Mouse (Mus musculus): ENCODE results near the gene Zic1. TPM values are rescaled to one million over a fixed set of nuclear protein-coding genes. Genes with fewer than 3 reads are reported as not detected.
A peak's percentile ranks its signal among the peaks of the same experiment; 100 is the strongest.

The Zic1 gene
- polyA plus RNA-seq, 1 experiment, result 0.13 TPM

DNA sequence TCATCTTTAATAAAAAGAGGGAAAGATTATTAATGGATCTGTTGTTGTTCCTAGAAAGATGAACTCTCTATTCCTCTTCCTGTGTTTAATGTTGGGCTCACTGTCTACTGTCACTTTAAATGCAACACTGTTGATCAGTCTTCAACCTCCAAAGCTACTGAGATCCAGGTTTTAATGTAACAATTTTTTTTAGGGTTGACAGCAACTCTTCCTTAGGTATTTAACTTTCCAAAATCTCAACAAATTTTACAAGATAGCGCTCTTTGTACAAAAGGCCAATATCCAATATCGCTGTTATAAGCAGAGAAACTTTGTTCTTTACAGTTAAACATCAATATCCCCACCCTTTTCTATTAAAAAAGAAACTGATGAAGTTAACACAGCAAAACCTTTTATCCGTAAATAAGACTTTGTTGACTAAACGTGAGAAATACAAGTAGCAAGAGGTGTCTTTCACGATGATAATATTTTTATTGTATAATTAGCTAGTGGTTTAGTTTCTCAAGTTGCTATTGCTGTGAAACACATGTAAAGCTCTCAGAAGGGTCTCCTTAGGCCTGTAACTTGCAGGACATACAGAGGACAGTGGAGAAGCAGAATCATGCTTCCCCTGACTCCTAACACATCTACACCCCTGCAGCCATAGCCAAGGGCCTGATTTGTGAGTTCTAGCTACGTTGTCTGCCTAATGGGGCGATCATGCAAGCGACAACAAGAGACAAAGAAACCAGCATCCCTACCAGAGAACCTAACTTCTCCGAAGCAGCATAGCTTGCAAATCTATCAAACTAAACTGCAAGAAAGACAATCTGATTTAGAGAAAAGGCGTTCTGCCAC, 6.5 kb downstream of the Zic1 start:
- Histone ChIP-seq H3K27ac (ENCODE audit: insufficient read depth, low read length) (no peak overlapping the region), H3K36me3 (ENCODE audit: control insufficient read depth, insufficient read depth, low read length, poor library complexity, severe bottlenecking) (no peaks in the 10 kb centered on the region), H3K27me3 (ENCODE audit: control insufficient read depth, insufficient read depth, low read length, poor library complexity, severe bottlenecking) (peaks cover 29% of the 10 kb centered on the region), H3K9ac (ENCODE audit: low read depth, poor library complexity, severe bottlenecking) (no peak overlapping the region), H3K4me1 (ENCODE audit: control insufficient read depth, insufficient read depth, low read length) (no peaks in the 10 kb centered on the region), H3K4me3 (ENCODE audit: low read depth, low read length) (no peak overlapping the region), H3K9me3 (replicated peaks; ENCODE audit: control insufficient read depth, insufficient read depth, low read length, poor library complexity, severe bottlenecking) (no peaks in the 10 kb centered on the region)
- TF ChIP-seq POLR2A (IDR thresholded peaks at IDR 0.05; ENCODE audit: insufficient read depth, low read length), result no peak
- TF ChIP-seq CTCF (IDR thresholded peaks at IDR 0.05; ENCODE audit: low read depth, low read length), result no peak
- TF ChIP-seq EP300 (IDR thresholded peaks at IDR 0.05; ENCODE audit: insufficient read depth, low read depth, low read length), result no peak

DNA sequence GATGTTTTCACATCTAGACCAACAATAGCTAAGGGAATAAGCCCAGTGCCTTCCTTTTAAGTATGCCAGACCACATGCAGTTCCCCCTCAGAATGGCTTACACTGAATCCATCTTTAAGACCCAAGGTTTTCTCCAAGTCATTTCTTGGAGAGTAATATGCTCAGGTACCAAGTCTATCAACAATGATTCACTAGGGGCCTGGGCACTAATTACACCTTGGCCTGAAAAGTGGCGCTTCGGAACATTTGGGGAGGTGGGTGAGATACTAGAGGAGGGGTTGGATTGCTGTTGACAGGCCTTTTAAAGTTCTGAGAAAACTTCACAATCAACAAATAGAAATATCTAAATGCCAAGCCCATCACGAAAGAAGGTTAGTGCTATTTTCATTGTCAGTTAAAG, 8.3 kb downstream of the Zic1 start:
- TF ChIP-seq EP300 (IDR thresholded peaks at IDR 0.05; ENCODE audit: insufficient read depth, low read depth, low read length), result no peak
- TF ChIP-seq POLR2A (IDR thresholded peaks at IDR 0.05; ENCODE audit: insufficient read depth, low read length), result no peak
- Histone ChIP-seq H3K4me1 (ENCODE audit: control insufficient read depth, insufficient read depth, low read length) (no peaks in the 10 kb centered on the region), H3K36me3 (ENCODE audit: control insufficient read depth, insufficient read depth, low read length, poor library complexity, severe bottlenecking) (no peaks in the 10 kb centered on the region), H3K9me3 (replicated peaks; ENCODE audit: control insufficient read depth, insufficient read depth, low read length, poor library complexity, severe bottlenecking) (no peaks in the 10 kb centered on the region), H3K9ac (ENCODE audit: low read depth, poor library complexity, severe bottlenecking) (no peak overlapping the region), H3K27ac (ENCODE audit: insufficient read depth, low read length) (no peak overlapping the region), H3K4me3 (ENCODE audit: low read depth, low read length) (no peak overlapping the region), H3K27me3 (ENCODE audit: control insufficient read depth, insufficient read depth, low read length, poor library complexity, severe bottlenecking) (peaks cover 24% of the 10 kb centered on the region)

DNA sequence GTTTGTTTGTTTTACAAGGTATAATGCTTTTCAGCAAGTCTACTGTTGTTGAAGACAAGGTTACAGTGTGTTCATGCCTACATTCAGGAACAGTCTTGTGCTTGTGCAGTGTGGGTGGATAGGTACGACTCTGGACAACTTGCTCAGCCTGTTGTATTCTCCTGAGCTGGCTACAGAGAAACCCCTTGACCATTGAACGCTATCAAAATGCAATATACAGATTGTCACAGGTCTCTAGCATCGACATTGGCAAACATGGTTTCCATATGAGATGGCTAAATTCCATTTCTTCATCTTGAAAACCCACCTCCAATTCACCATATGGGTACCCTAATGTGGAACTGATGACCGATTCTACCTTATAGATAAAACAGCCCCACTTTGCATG, 9.3 kb downstream of the Zic1 start:
- Histone ChIP-seq H3K4me1 (ENCODE audit: control insufficient read depth, insufficient read depth, low read length) (no peaks in the 10 kb centered on the region), H3K9ac (ENCODE audit: low read depth, poor library complexity, severe bottlenecking) (no peak overlapping the region), H3K9me3 (replicated peaks; ENCODE audit: control insufficient read depth, insufficient read depth, low read length, poor library complexity, severe bottlenecking) (no peaks in the 10 kb centered on the region), H3K36me3 (ENCODE audit: control insufficient read depth, insufficient read depth, low read length, poor library complexity, severe bottlenecking) (no peaks in the 10 kb centered on the region), H3K27ac (ENCODE audit: insufficient read depth, low read length) (no peak overlapping the region), H3K4me3 (ENCODE audit: low read depth, low read length) (no peak overlapping the region), H3K27me3 (ENCODE audit: control insufficient read depth, insufficient read depth, low read length, poor library complexity, severe bottlenecking) (peaks cover 21% of the 10 kb centered on the region)
- TF ChIP-seq EP300 (IDR thresholded peaks at IDR 0.05; ENCODE audit: insufficient read depth, low read depth, low read length) (no peak), POLR2A (IDR thresholded peaks at IDR 0.05; ENCODE audit: insufficient read depth, low read length) (no peak), CTCF (IDR thresholded peaks at IDR 0.05; ENCODE audit: low read depth, low read length) (no peak)

DNA sequence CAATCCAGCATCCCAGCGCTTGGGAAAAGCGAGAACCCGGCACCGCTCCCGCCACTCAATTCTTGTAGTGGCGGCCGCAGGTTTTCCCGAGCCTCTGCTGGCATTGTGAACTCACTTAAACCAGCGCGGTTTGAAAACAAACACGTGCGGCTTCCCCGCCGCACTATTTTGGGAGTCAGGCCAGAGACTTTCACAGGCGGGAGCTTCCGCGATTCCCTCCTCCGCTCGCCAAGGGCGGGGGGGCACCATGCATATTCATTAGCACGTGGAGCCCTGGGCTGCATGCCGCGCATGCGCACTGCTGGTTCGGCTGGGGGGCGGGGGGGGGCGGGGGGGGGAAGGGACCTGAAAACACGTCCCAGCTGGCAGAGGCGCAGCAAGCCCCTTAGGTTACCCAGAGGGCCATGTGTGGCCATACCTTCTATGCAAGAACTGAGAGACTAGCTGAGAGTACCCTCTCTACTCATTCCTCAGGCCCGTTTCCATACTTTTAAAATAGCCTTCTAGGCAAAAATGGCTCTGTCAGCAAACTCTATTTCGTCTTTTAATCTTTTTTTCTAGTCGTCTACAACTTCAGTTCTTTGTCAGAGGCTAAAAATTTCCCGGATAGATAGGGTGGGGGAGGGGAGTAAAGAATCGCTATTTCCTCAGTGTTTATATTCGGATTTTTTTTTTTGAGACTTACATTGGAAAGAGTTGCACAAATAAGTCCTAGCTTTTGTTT, 9.8 kb downstream of the Zic1 start:
- TF ChIP-seq POLR2A (IDR thresholded peaks at IDR 0.05; ENCODE audit: insufficient read depth, low read length) (no peak), EP300 (IDR thresholded peaks at IDR 0.05; ENCODE audit: insufficient read depth, low read depth, low read length) (no peak), CTCF (IDR thresholded peaks at IDR 0.05; ENCODE audit: low read depth, low read length) (no peak)
- H3K9me3 ChIP-seq (replicated peaks; ENCODE audit: control insufficient read depth, insufficient read depth, low read length, poor library complexity, severe bottlenecking), result no peaks in the 10 kb centered on the region
- no peak overlapping the region for H3K9ac ChIP-seq (ENCODE audit: low read depth, poor library complexity, severe bottlenecking)
- H3K4me1 ChIP-seq (ENCODE audit: control insufficient read depth, insufficient read depth, low read length), result no peaks in the 10 kb centered on the region
- H3K36me3 ChIP-seq (ENCODE audit: control insufficient read depth, insufficient read depth, low read length, poor library complexity, severe bottlenecking), result no peaks in the 10 kb centered on the region
- peak overlapping the region; percentile 12 for H3K4me3 ChIP-seq (ENCODE audit: low read depth, low read length)
- no peak overlapping the region for H3K27ac ChIP-seq (ENCODE audit: insufficient read depth, low read length)
- H3K27me3 ChIP-seq (ENCODE audit: control insufficient read depth, insufficient read depth, low read length, poor library complexity, severe bottlenecking), result peaks cover 19% of the 10 kb centered on the region

DNA sequence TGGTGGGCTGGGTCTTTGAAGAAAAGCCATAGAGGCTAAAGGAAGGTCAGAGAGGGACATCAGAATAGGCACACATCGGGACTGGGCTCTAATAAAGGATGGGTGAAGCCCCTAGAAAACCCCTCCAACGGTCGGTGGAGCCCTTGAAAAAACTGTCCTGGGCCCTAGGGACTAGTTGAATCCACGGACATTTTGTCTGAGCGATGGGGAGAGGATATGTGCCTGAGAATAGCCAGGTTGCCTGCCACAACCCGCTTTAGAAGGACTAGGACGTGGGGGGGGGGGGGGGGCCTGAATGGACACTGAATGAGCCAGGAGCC, 10.4 kb downstream of the Zic1 start:
- no peaks in the 10 kb centered on the region for H3K9me3 ChIP-seq (replicated peaks; ENCODE audit: control insufficient read depth, insufficient read depth, low read length, poor library complexity, severe bottlenecking)
- H3K4me3 ChIP-seq (ENCODE audit: low read depth, low read length), result no peak overlapping the region
- no peak for TF ChIP-seq CTCF (IDR thresholded peaks at IDR 0.05; ENCODE audit: low read depth, low read length)
- TF ChIP-seq POLR2A (IDR thresholded peaks at IDR 0.05; ENCODE audit: insufficient read depth, low read length), result no peak
- no peak for TF ChIP-seq EP300 (IDR thresholded peaks at IDR 0.05; ENCODE audit: insufficient read depth, low read depth, low read length)
- no peak overlapping the region for H3K27ac ChIP-seq (ENCODE audit: insufficient read depth, low read length)
- no peaks in the 10 kb centered on the region for H3K36me3 ChIP-seq (ENCODE audit: control insufficient read depth, insufficient read depth, low read length, poor library complexity, severe bottlenecking)
- peaks cover 20% of the 10 kb centered on the region for H3K27me3 ChIP-seq (ENCODE audit: control insufficient read depth, insufficient read depth, low read length, poor library complexity, severe bottlenecking)
- no peaks in the 10 kb centered on the region for H3K4me1 ChIP-seq (ENCODE audit: control insufficient read depth, insufficient read depth, low read length)
- H3K9ac ChIP-seq (ENCODE audit: low read depth, poor library complexity, severe bottlenecking), result no peak overlapping the region

All from ES-Bruce4 (cell line).